Comparison of ENCODE assay signal across 9 mouse cellular contexts in genomic region chr9:120360397-120361177, GRCm38 (mm10). TPM values are rescaled to one million over a fixed set of nuclear protein-coding genes. Genes with fewer than 3 reads are reported as not detected.
DNase-seq lines count a peak whose midpoint lies in the region; ATAC-seq and TF ChIP-seq lines count a peak whose summit lies in the region.
"Had no signal": no experiment of that assay in that cellular context is flagged by ENCODE, and none has a peak within 500 bp of the region (broad histone marks: within the 10 kb centered on the region; RNA-seq: fewer than 3 reads in every experiment).

No protein-coding gene starts in this region.

- no peaks in the 10 kb centered on the region for H3K4me1 ChIP-seq in intestine, embryonic 14.5 days (replicated peaks; ENCODE audit: control insufficient read depth, insufficient read depth, low read length)
- H3K4me1 ChIP-seq in intestine, postnatal 0 days (replicated peaks; ENCODE audit: control insufficient read depth, insufficient read depth, low read length), result no peaks in the 10 kb centered on the region
- H3K4me1 ChIP-seq in kidney, embryonic 16.5 days (ENCODE audit: insufficient read depth, low read length), result peaks cover 5% of the 10 kb centered on the region; the same call in 1 of the 2 replicates
- no peaks in the 10 kb centered on the region for H3K4me1 ChIP-seq in lung, embryonic 14.5 days (ENCODE audit: insufficient read depth)
- no peaks in the 10 kb centered on the region for H3K4me1 ChIP-seq in forebrain, embryonic 13.5 days

- peak overlapping the region; percentile 17; the same call in 1 of the 2 replicates for H3K27ac ChIP-seq in intestine, embryonic 14.5 days (ENCODE audit: low read depth)
- H3K27ac ChIP-seq in intestine, postnatal 0 days (ENCODE audit: low read depth, low read length), result no peak overlapping the region
- peak overlapping the region; percentile 27; the same call in 1 of the 2 replicates for H3K27ac ChIP-seq in kidney, embryonic 16.5 days (ENCODE audit: low read length)
- H3K27ac ChIP-seq in lung, embryonic 14.5 days (ENCODE audit: low read depth), result peak overlapping the region; percentile 3; the same call in 1 of the 2 replicates
- H3K27ac ChIP-seq in forebrain, embryonic 13.5 days, result no peak overlapping the region

- no peaks in the 10 kb centered on the region for H3K9me3 ChIP-seq in intestine, embryonic 14.5 days (ENCODE audit: control insufficient read depth, low read length)
- H3K9me3 ChIP-seq in intestine, postnatal 0 days (ENCODE audit: control insufficient read depth), result no peaks in the 10 kb centered on the region
- no peaks in the 10 kb centered on the region for H3K9me3 ChIP-seq in kidney, embryonic 16.5 days (ENCODE audit: low read length)
- H3K9me3 ChIP-seq in lung, embryonic 14.5 days (ENCODE audit: low read depth, low read length), result no peaks in the 10 kb centered on the region
- H3K9me3 ChIP-seq in forebrain, embryonic 13.5 days (replicated peaks), result no peaks in the 10 kb centered on the region

- no peak for DNase-seq in intestine, embryonic 14.5 days (ENCODE audit: low spot score)
- peak; percentile 34 to 40 for DNase-seq in cerebellum, postnatal 36 days
- peak; percentile 87 for DNase-seq in heart, adult 8-10 months (ENCODE audit: low spot score)
- DNase-seq in lung, embryonic 14.5 days, result peak; percentile 37
- peak; percentile 74 for DNase-seq in right cerebral cortex, adult 18-20 months

- H3K27me3 ChIP-seq in intestine, embryonic 14.5 days (replicated peaks; ENCODE audit: control insufficient read depth, insufficient read depth, low read length), result no peaks in the 10 kb centered on the region
- H3K27me3 ChIP-seq in intestine, postnatal 0 days (replicated peaks; ENCODE audit: control insufficient read depth, insufficient read depth, low read length), result no peaks in the 10 kb centered on the region
- no peaks in the 10 kb centered on the region for H3K27me3 ChIP-seq in kidney, embryonic 16.5 days (ENCODE audit: insufficient read depth, low read length)
- no peaks in the 10 kb centered on the region for H3K27me3 ChIP-seq in lung, embryonic 14.5 days (ENCODE audit: insufficient read depth, low read length)
- no peaks in the 10 kb centered on the region for H3K27me3 ChIP-seq in forebrain, embryonic 13.5 days

- peak; percentile 68; the same call in 1 of the 2 replicates for ATAC-seq in intestine, embryonic 14.5 days (replicated peaks; ENCODE audit: low FRiP score, low TSS enrichment, low read depth)
- no peak for ATAC-seq in intestine, postnatal 0 days
- 0 out of 2 replicates have a peak, but pooled peaks have one; percentile 27 for ATAC-seq in kidney, embryonic 16.5 days (ENCODE audit: low FRiP score, low TSS enrichment)
- no peak for ATAC-seq in lung, embryonic 14.5 days (ENCODE audit: insufficient read depth)
- ATAC-seq in forebrain, embryonic 13.5 days, result no peak

- no peak overlapping the region for H3K4me3 ChIP-seq in intestine, embryonic 14.5 days (ENCODE audit: low read depth, low read length)
- no peak overlapping the region for H3K4me3 ChIP-seq in intestine, postnatal 0 days (ENCODE audit: low read depth, low read length)
- H3K4me3 ChIP-seq in kidney, embryonic 16.5 days (ENCODE audit: low read length), result no peak overlapping the region
- H3K4me3 ChIP-seq in lung, embryonic 14.5 days (ENCODE audit: low read depth, low read length), result no peak overlapping the region
- no peak overlapping the region for H3K4me3 ChIP-seq in forebrain, embryonic 13.5 days

- H3K9ac ChIP-seq in intestine, embryonic 14.5 days (ENCODE audit: low read length), result no peak overlapping the region
- no peak overlapping the region for H3K9ac ChIP-seq in intestine, postnatal 0 days (ENCODE audit: low read depth, low read length)
- H3K9ac ChIP-seq in kidney, embryonic 16.5 days (replicated peaks; ENCODE audit: low read length), result no peak overlapping the region
- no peak overlapping the region for H3K9ac ChIP-seq in lung, embryonic 14.5 days
- H3K9ac ChIP-seq in forebrain, embryonic 13.5 days, result no peak overlapping the region

- whole genome bisulfite sequencing in intestine, embryonic 14.5 days, result 37% methylated on average over 14 of the region's 14 CpGs
- 33% methylated on average over 14 of the region's 14 CpGs for WGBS in intestine, postnatal 0 days
- WGBS in kidney, embryonic 16.5 days, result 36% methylated on average over 14 of the region's 14 CpGs
- 35% methylated on average over 14 of the region's 14 CpGs for WGBS in lung, embryonic 14.5 days
- 80% methylated on average over 14 of the region's 14 CpGs for WGBS in forebrain, embryonic 13.5 days

- H3K36me3 ChIP-seq in intestine, embryonic 14.5 days (ENCODE audit: control insufficient read depth, insufficient read depth, low read length), result no peaks in the 10 kb centered on the region
- no peaks in the 10 kb centered on the region for H3K36me3 ChIP-seq in intestine, postnatal 0 days (ENCODE audit: control insufficient read depth, insufficient read depth)
- no peaks in the 10 kb centered on the region for H3K36me3 ChIP-seq in kidney, embryonic 16.5 days (ENCODE audit: insufficient read depth, low read length)
- no peaks in the 10 kb centered on the region for H3K36me3 ChIP-seq in lung, embryonic 14.5 days (ENCODE audit: insufficient read depth)
- no peaks in the 10 kb centered on the region for H3K36me3 ChIP-seq in forebrain, embryonic 13.5 days (ENCODE audit: poor library complexity, severe bottlenecking)

- H3K4me2 ChIP-seq in intestine, embryonic 14.5 days (ENCODE audit: low read length), result no peak overlapping the region
- H3K4me2 ChIP-seq in intestine, postnatal 0 days (replicated peaks; ENCODE audit: low read depth), result no peak overlapping the region
- no peak overlapping the region for H3K4me2 ChIP-seq in kidney, embryonic 16.5 days (replicated peaks; ENCODE audit: low read depth, low read length)
- H3K4me2 ChIP-seq in lung, embryonic 14.5 days, result no peak overlapping the region
- H3K4me2 ChIP-seq in forebrain, embryonic 13.5 days, result no peak overlapping the region

- no peak for TF ChIP-seq CTCF in intestine, postnatal 0 days (IDR thresholded peaks at IDR 0.05; ENCODE audit: low read depth)
- TF ChIP-seq CTCF in lung, embryonic 14.5 days (IDR thresholded peaks at IDR 0.05; ENCODE audit: low read depth), result no peak

RNA-seq across cellular contexts. Expression of gene Myrip, which starts 59.3 kb away (rescaled TPM):
- polyA plus RNA-seq in intestine, embryonic 14.5 days (2014; fragmentation: Nextera tagmentation; extraction: Ambion mirVana), result 1.5 and 2.2 TPM in 2 replicates
- polyA plus RNA-seq in intestine, postnatal 0 days (2015; fragmentation: Nextera tagmentation; extraction: Ambion mirVana), result 0.47 and 0.55 TPM in 2 replicates
- 1 to 10 TPM; 5.1 to 6.9 (median 6.3) TPM for total RNA-seq in heart, adult 8-10 months (2022)
- polyA plus RNA-seq in kidney, embryonic 16.5 days (2015; fragmentation: Nextera tagmentation; extraction: Ambion mirVana), result 0.19 and 0.30 TPM in 2 replicates
- 0.09 and 0.18 TPM in 2 replicates for polyA plus RNA-seq in lung, embryonic 14.5 days (2014; fragmentation: Nextera tagmentation; extraction: Ambion mirVana)
- polyA plus RNA-seq in forebrain, embryonic 13.5 days (2015; fragmentation: Nextera tagmentation; extraction: Ambion mirVana), result 1.0 and 1.1 TPM in 2 replicates
- total RNA-seq: hematopoietic stem cell, adult 5-6 weeks had no signal

Comparison
In these comparisons a context has a peak if more than half of its experiments do, and no peak if none do; other contexts are left out.
1. ATAC-seq: peak in intestine, embryonic 14.5 days (single experiment) and kidney, embryonic 16.5 days (single experiment); none in intestine, postnatal 0 days (single experiment), lung, embryonic 14.5 days (single experiment) and forebrain, embryonic 13.5 days (single experiment).
2. H3K27ac ChIP-seq: peak in intestine, embryonic 14.5 days (single experiment), kidney, embryonic 16.5 days (single experiment) and lung, embryonic 14.5 days (single experiment); none in intestine, postnatal 0 days (single experiment) and forebrain, embryonic 13.5 days (single experiment).